12 mouse cellular contexts compared by ENCODE assay signal in genomic region chr13:55403935-55404852, GRCm38 (mm10). TPM values are rescaled to one million over a fixed set of nuclear protein-coding genes. Genes with fewer than 3 reads are reported as not detected.
DNase-seq lines count a peak whose midpoint lies in the region; ATAC-seq lines count a peak whose summit lies in the region.
"Had no signal": no experiment of that assay in that cellular context is flagged by ENCODE, and none has a peak within 500 bp of the region (broad histone marks: within the 10 kb centered on the region; RNA-seq: fewer than 3 reads in every experiment).

No protein-coding gene starts in this region.

- H3K27me3 ChIP-seq in forebrain, embryonic 11.5 days (ENCODE audit: control insufficient read depth, insufficient read depth, low read length), result no peaks in the 10 kb centered on the region
- no peaks in the 10 kb centered on the region for H3K27me3 ChIP-seq in forebrain, embryonic 16.5 days (replicated peaks; ENCODE audit: control insufficient read depth, insufficient read depth, low read length)
- H3K27me3 ChIP-seq in stomach, embryonic 16.5 days (ENCODE audit: control insufficient read depth, insufficient read depth, low read length), result no peaks in the 10 kb centered on the region

- no peak for DNase-seq in forebrain, embryonic 11.5 days (ENCODE audit: low spot score)
- DNase-seq in right cerebral cortex, adult 18-20 months, result peak; percentile 84
- DNase-seq in right cerebral cortex, postnatal 4 days, result no peak
- peak; percentile 36 for DNase-seq in induced T-regulatory cell, adult 2 months (ENCODE audit: low read depth)
- DNase-seq in cerebellum, postnatal 4 days (ENCODE audit: low spot score in 2 of 2), result no peak
- DNase-seq in adrenal gland, postnatal 4 days (ENCODE audit: low spot score in 2 of 2), result no peak
- DNase-seq: B cell, adult 2 months; heart, adult 11 months had no signal

- no peak overlapping the region for H3K4me3 ChIP-seq in forebrain, embryonic 11.5 days (ENCODE audit: low read depth, low read length)
- no peak overlapping the region for H3K4me3 ChIP-seq in forebrain, embryonic 16.5 days (replicated peaks; ENCODE audit: low read length)
- no peak overlapping the region for H3K4me3 ChIP-seq in stomach, embryonic 16.5 days (replicated peaks; ENCODE audit: low read length)

- no peak for ATAC-seq in forebrain, embryonic 11.5 days (replicated peaks; ENCODE audit: low FRiP score)
- no peak for ATAC-seq in forebrain, embryonic 16.5 days
- peak; percentile 23; the same call in 1 of the 2 replicates for ATAC-seq in stomach, embryonic 16.5 days (ENCODE audit: insufficient read depth, low FRiP score)

- no peaks in the 10 kb centered on the region for H3K36me3 ChIP-seq in forebrain, embryonic 11.5 days (ENCODE audit: control insufficient read depth, insufficient read depth, low read length)
- no peaks in the 10 kb centered on the region for H3K36me3 ChIP-seq in forebrain, embryonic 16.5 days (ENCODE audit: control insufficient read depth, insufficient read depth)
- H3K36me3 ChIP-seq in stomach, embryonic 16.5 days (ENCODE audit: control insufficient read depth, insufficient read depth, low read length), result no peaks in the 10 kb centered on the region

- no peak overlapping the region for H3K9ac ChIP-seq in forebrain, embryonic 11.5 days (ENCODE audit: low read length)
- H3K9ac ChIP-seq in forebrain, embryonic 16.5 days (replicated peaks; ENCODE audit: low read depth, low read length), result no peak overlapping the region
- peak overlapping the region; percentile 42; the same call in 1 of the 2 replicates for H3K9ac ChIP-seq in stomach, embryonic 16.5 days (ENCODE audit: low read length)

- H3K4me1 ChIP-seq in forebrain, embryonic 11.5 days (replicated peaks; ENCODE audit: control insufficient read depth, insufficient read depth, low read length), result peaks cover 7% of the 10 kb centered on the region; the same call in 1 of the 2 replicates
- H3K4me1 ChIP-seq in forebrain, embryonic 16.5 days (replicated peaks; ENCODE audit: control insufficient read depth, insufficient read depth, low read length), result peaks cover 9% of the 10 kb centered on the region
- 0 out of 2 replicates have a peak, but pooled peaks cover 3% of the 10 kb centered on the region for H3K4me1 ChIP-seq in stomach, embryonic 16.5 days (ENCODE audit: control insufficient read depth, insufficient read depth, low read length)

- no peaks in the 10 kb centered on the region for H3K9me3 ChIP-seq in forebrain, embryonic 11.5 days (ENCODE audit: control insufficient read depth, low read length)
- H3K9me3 ChIP-seq in forebrain, embryonic 16.5 days (ENCODE audit: control insufficient read depth, low read length), result no peaks in the 10 kb centered on the region
- no peaks in the 10 kb centered on the region for H3K9me3 ChIP-seq in stomach, embryonic 16.5 days (replicated peaks; ENCODE audit: control insufficient read depth, low read length)

- 0 out of 2 replicates have a peak overlapping the region, but pooled peaks have one; percentile 21 for H3K27ac ChIP-seq in forebrain, embryonic 11.5 days (ENCODE audit: low read depth, low read length)
- no peak overlapping the region for H3K27ac ChIP-seq in forebrain, embryonic 16.5 days (ENCODE audit: low read length)
- H3K27ac ChIP-seq in stomach, embryonic 16.5 days (ENCODE audit: low read length), result peak overlapping the region; percentile 78

- H3K4me2 ChIP-seq in forebrain, embryonic 11.5 days (ENCODE audit: low read depth, low read length, severe bottlenecking), result no peak overlapping the region
- H3K4me2 ChIP-seq in forebrain, embryonic 16.5 days (ENCODE audit: low read length), result no peak overlapping the region
- H3K4me2 ChIP-seq in stomach, embryonic 16.5 days (ENCODE audit: low read depth, low read length), result no peak overlapping the region

- WGBS in forebrain, embryonic 11.5 days, result 68% methylated on average over 15 of the region's 15 CpGs
- 38% methylated on average over 15 of the region's 15 CpGs for WGBS in forebrain, embryonic 16.5 days
- 64% methylated on average over 15 of the region's 15 CpGs for WGBS in stomach, embryonic 16.5 days

RNA-seq across cellular contexts. Expression of gene Slc34a1, which starts 6.2 kb away (rescaled TPM):
- polyA plus RNA-seq in forebrain, embryonic 11.5 days (2014; fragmentation: Nextera tagmentation; extraction: Ambion mirVana), result not detected in 2 replicates
- polyA plus RNA-seq in forebrain, embryonic 16.5 days (2015; fragmentation: Nextera tagmentation; extraction: Ambion mirVana), result 0.27 TPM in 1 of 2 replicates, not detected in the other
- 0.14 and 0.17 TPM in 2 replicates for polyA plus RNA-seq in stomach, embryonic 16.5 days (2015; fragmentation: Nextera tagmentation; extraction: Ambion mirVana)
- 100 to 1,000 TPM in 1 of 2 experiments, 1 to 10 TPM in 1; 3.5 to 132 TPM for total RNA-seq in adrenal gland, postnatal 4 days (2021)
- polyA plus RNA-seq: liver, embryonic 16.5 days had no signal

RNA-seq across cellular contexts. Expression of gene Pfn3, which starts 10.8 kb away (rescaled TPM):
- polyA plus RNA-seq in forebrain, embryonic 11.5 days (2014; fragmentation: Nextera tagmentation; extraction: Ambion mirVana), result not detected in 2 replicates
- 0.43 and 0.84 TPM in 2 replicates for polyA plus RNA-seq in forebrain, embryonic 16.5 days (2015; fragmentation: Nextera tagmentation; extraction: Ambion mirVana)
- not detected in 2 replicates for polyA plus RNA-seq in stomach, embryonic 16.5 days (2015; fragmentation: Nextera tagmentation; extraction: Ambion mirVana)
- total RNA-seq in adrenal gland, postnatal 4 days (2021), result not detected
- polyA plus RNA-seq: liver, embryonic 16.5 days; neural tube, embryonic 11.5 days had no signal

RNA-seq across cellular contexts. Expression of gene F12, which starts 22.4 kb away (rescaled TPM):
- not detected in 2 replicates for polyA plus RNA-seq in forebrain, embryonic 11.5 days (2014; fragmentation: Nextera tagmentation; extraction: Ambion mirVana)
- polyA plus RNA-seq in forebrain, embryonic 16.5 days (2015; fragmentation: Nextera tagmentation; extraction: Ambion mirVana), result not detected in 2 replicates
- 4.5 and 5.6 TPM in 2 replicates for polyA plus RNA-seq in stomach, embryonic 16.5 days (2015; fragmentation: Nextera tagmentation; extraction: Ambion mirVana)
- 10 to 100 TPM in 1 of 2 experiments, 1 to 10 TPM in 1; 1.3 to 36.6 TPM for total RNA-seq in adrenal gland, postnatal 4 days (2021)
- polyA plus RNA-seq: neural tube, embryonic 11.5 days had no signal

RNA-seq across cellular contexts. Expression of gene Rgs14, which starts 34.7 kb away (rescaled TPM):
- polyA plus RNA-seq in forebrain, embryonic 11.5 days (2014; fragmentation: Nextera tagmentation; extraction: Ambion mirVana), result 0.33 and 0.44 TPM in 2 replicates
- 0.71 and 1.4 TPM in 2 replicates for polyA plus RNA-seq in forebrain, embryonic 16.5 days (2015; fragmentation: Nextera tagmentation; extraction: Ambion mirVana)
- polyA plus RNA-seq in stomach, embryonic 16.5 days (2015; fragmentation: Nextera tagmentation; extraction: Ambion mirVana), result 1.00 and 1.6 TPM in 2 replicates
- 1 to 10 TPM; 1.0 to 1.1 TPM for total RNA-seq in adrenal gland, postnatal 4 days (2021)

RNA-seq across cellular contexts. Expression of gene Grk6, which starts 40.7 kb away (rescaled TPM):
- polyA plus RNA-seq in forebrain, embryonic 11.5 days (2014; fragmentation: Nextera tagmentation; extraction: Ambion mirVana), result 69.5 and 79.2 TPM in 2 replicates
- 39.4 and 40.1 TPM in 2 replicates for polyA plus RNA-seq in forebrain, embryonic 16.5 days (2015; fragmentation: Nextera tagmentation; extraction: Ambion mirVana)
- polyA plus RNA-seq in stomach, embryonic 16.5 days (2015; fragmentation: Nextera tagmentation; extraction: Ambion mirVana), result 14.6 TPM in 2 replicates
- 10 to 100 TPM; 54.3 to 56.7 TPM for total RNA-seq in adrenal gland, postnatal 4 days (2021)

Comparison
In these comparisons a context has a peak if more than half of its experiments do, and no peak if none do; other contexts are left out.
1. DNase-seq: peak in right cerebral cortex, adult 18-20 months (single experiment) and induced T-regulatory cell, adult 2 months (single experiment); none in forebrain, embryonic 11.5 days (single experiment), right cerebral cortex, postnatal 4 days (single experiment), cerebellum, postnatal 4 days (0 of 2) and adrenal gland, postnatal 4 days (0 of 2).